Mouse (Mus musculus): ENCODE data around the gene Srp72.

DNA sequence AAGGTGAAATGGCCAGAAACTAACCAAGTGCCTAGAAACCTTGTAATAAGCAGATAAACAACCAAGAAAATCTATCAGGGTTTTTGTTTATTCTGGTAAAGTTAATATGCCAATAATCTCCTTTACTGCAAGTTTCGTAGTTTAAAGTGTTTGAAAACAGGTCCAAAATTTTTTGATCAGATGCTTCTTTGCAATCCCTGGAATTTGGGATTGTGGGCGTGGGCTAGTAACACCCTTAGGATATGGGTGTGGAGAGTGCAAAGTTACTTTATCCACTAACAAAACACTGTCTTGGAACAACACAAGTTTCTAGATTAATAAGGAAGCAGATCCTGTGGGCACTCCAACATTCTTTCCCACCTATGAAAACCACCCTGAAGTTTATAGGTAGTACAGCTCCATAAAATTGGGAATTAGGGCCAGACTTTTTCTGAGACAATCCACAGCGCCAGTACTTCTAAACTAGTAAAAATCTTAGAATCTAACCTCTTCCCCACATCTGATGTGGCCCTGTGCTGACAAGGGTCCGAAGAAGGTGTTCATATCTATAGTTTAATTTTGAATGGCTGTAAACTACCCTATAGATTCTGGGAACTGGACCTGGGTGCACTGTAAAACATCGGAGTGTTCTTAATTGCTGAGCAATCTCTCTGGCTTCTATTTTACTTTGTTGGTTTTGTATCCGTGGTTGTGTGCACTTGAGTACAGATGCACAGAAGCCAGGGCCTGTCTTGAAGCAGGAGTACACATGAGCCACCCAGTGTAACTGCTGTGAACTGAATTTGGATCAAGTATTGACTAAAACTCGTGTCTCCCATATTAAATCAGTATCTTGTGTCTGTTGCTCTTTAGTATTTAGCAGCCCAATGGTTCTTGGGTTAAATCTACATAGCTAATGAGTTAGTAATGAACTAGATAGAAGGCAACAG is 22.1 kb upstream of the Srp72 start:
- no peak for TF ChIP-seq CTCF (IDR thresholded peaks at IDR 0.05; ENCODE audit: control insufficient read depth, insufficient read depth, insufficient read length)
- no peak for TF ChIP-seq MAX (IDR thresholded peaks at IDR 0.05)
- no peak for TF ChIP-seq FOSL1 (IDR thresholded peaks at IDR 0.05; ENCODE audit: insufficient read depth, low read length, poor library complexity, severe bottlenecking)
- TF ChIP-seq USF1 (IDR thresholded peaks at IDR 0.05; ENCODE audit: low read depth): no peak
- no peak for TF ChIP-seq MYOG (IDR thresholded peaks at IDR 0.05; ENCODE audit: control insufficient read depth, extremely low read depth, insufficient read length)
- no peak for TF ChIP-seq CEBPB (IDR thresholded peaks at IDR 0.05; ENCODE audit: low read depth)

Measured in C2C12 (cell line).